Mouse (Mus musculus) embryo, embryonic 11 days (tissue): ENCODE data around the gene Clec2d.
"Not testable (repeated sequence)": the region's sequence is repeated elsewhere in the genome, so short reads cannot be mapped to it uniquely, and the experiment has no call there.

Experiments used
- DNase-seq: peaks from one replicate; pipeline ENCODE4 v3.0.0-alpha.2; 2015

Gene Clec2d

DNA sequence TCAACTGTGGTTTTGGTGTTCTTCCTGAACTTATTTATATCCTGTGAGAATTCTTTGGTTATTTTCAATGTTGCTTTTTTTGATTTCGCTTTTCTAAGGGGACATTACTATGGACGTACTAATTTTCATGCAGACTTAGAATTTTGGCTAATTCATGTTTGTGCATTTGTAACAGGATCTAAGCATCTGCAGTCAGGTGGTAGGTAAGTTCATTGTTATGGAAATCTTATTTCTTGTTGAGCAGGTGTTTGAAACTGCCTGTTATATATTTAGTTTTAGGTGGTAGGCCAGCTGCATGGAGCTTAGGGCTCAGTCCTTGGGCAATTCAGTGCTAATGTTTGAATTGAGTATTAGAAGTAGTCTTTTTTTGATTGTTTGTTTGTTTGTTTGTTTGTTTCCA is 13.0 kb downstream of the Clec2d start:
- DNase-seq = no peak

- not testable (repeated sequence) for DNase-seq
Measured at GRCm38 (mm10) chr6:129200066-129200465, 19.7 kb downstream of the Clec2d start.

GRCm38 (mm10) chr6:129202306-129202705 is 21.9 kb downstream of the Clec2d start:
- DNase-seq = no peak

GRCm38 (mm10) chr6:129204342-129204741 is 23.9 kb downstream of the Clec2d start:
- DNase-seq = no peak

GRCm38 (mm10) chr6:129204838-129205237 is 24.4 kb downstream of the Clec2d start:
- DNase-seq = no peak

DNA sequence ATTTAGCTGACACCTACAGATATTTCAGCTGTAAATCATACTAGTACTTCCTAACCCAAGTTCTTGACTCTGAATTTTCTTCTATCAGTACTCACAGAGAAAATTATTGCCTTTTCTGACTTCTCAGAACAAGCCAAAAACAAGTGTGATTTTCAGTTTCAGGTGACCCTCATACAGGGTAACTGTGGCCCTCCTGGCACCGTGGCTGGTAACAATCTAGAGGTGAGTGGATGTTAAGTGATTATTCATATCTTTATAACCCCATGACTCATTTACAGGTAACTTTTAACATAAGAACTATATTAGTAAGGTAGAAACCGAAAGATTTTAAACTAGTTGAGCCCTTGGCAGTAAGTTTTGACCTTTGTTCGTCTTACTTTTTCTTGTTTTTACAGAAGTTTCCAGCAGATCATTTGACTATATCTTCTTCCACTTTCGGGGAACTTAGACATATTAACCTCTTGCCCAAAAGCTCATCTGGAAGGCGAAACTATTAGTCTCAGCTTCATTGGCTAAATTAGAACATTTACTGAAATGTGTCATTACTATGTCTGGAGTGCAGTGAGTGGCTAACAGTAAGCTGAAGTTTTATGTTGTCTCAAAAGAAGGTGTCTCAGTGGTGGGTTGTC is 28.6 kb downstream of the Clec2d start:
- no peak for DNase-seq

DNA sequence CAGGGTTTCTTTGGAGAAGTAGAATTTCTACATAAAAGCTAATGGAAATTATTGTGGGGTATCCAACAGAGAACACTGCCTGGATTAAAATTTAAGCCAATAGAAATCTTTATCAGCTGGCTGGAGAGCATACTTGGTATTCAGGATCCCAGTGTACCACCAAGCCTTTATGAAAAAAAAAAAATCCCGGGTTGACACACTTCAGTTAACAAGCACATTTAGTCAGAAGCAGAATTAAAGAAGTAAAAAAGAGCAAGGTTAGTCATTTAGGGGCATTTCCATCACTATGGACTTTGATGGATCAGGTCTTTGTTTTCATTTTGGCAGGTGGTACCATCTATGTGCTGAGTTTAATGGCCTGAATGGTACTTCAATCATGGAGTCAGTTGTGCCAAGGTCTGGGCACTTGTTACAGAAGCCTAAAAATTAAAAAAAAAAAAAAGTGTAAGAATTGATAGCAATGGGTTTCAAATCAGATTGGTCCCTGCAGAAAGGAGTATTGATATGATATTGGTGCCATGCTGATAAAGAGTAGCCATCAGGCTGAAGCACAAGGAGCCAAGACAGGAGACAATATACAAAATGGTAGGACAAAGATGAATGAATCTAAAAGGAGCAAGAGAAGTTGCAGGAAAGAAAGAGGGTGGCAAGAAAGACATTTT is 29.5 kb downstream of the Clec2d start:
- DNase-seq = no peak

GRCm38 (mm10) chr6:129210447-129210790 is 30.0 kb downstream of the Clec2d start:
- DNase-seq = no peak

DNA sequence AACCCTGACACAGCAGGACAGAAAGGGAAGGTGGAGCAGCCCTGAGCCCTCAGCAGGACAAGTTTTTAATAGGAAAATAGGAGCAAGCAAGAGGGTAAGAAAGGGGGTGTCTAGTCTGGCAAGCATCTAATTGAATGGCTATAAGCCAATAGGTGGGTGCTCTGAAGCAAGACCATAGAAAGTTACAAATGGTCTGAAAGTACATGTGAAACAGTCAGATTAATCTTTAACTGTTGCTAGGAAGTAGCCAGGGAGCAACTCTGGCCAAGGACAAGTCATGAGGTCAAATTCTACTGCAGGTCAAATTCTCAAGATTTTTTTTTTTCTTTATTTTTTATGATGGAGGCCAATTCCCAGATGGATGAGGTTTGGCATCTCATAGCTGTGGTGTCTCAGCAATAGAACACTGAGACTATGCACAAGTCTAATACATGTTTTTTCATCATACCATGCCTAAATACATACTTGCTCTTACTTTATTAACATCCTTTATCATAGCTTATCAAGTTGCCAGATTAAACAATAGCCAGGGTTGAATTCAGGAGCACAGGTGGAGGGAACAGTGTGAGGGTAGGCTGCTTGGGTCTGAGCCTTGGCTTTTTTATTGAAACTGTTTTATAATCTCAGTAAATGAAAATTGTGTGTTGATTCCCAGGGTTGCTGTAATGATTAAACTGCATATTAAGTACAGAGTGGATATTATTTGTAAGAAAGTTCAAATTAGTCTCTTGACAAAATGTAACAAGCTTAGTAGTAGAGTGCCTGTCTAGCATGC is 32.2 kb downstream of the Clec2d start:
- DNase-seq = no peak

- no peak for DNase-seq
Measured at GRCm38 (mm10) chr6:129213497-129213896, 33.1 kb downstream of the Clec2d start.

DNA sequence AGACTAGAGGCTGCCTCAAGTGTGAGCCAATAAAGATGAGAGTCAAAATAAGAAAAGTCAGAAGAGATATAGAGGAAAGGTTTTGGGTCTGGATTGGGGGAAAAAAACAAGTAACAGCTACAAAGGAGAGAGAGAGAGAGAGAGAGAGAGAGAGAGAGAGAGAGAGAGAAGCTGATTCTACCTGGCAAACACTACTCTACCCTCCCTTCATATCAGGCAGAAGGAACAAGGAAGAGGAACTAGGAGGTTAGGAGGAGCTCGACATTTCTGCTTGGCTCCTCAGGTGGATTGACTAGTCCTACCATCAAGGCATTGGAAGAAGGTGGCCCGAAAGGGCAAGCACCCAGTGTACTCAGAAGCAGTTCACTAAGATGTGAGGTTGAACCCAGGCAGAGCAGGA is 33.8 kb downstream of the Clec2d start:
- no peak for DNase-seq

DNA sequence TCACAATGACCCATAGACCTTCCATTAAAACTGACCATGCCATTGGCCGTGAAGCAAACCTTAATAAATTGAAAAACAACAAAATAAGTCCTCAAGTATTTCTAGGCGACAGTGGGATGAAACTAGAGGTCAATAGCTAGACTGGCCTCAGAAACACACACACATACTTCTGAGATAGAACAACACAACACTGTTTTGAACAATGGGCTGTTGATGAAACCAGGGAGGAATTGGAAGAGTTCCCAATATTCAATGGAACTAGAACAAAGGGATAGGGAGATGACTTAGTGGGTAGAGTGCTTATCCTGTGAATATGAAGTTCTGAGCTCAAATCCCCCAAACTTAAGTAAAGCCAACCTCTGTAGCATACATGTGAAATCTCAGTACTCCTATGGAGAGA is 34.6 kb downstream of the Clec2d start:
- DNase-seq = no peak

DNA sequence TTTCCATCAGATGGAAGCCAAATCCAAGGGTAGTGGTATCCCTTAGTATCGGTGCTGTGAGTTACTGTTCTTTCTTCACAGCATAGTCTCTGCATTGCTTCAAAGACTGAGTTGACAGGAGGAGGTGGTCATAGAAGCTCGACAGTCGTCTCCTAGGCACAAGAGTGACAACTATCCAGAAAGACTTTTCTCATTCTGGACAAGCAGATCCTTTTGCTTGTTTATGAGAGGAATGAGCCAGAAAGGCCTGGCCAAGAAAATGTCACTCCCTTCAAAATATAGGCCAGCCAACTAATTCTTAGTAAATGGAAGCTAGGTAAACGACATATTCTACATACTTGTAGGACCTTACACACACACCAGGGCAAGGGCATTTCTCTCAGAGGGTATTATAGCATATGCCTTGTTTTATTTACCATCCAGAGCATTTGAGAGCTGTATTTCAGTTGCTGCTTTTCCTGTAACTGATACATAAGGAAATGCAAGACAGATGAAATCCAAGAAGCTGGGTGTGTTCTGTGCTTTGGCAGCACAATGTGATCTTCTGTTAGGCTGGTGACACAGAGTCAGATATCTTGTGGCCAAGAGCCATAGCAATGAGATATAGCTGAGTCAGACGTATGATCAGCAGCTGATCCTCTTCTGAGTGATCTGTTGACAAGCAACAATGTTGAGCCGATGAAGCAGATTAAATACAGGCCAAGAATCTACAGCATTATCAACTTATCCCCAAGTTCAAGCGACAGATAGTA is 35.6 kb downstream of the Clec2d start:
- no peak for DNase-seq

DNA sequence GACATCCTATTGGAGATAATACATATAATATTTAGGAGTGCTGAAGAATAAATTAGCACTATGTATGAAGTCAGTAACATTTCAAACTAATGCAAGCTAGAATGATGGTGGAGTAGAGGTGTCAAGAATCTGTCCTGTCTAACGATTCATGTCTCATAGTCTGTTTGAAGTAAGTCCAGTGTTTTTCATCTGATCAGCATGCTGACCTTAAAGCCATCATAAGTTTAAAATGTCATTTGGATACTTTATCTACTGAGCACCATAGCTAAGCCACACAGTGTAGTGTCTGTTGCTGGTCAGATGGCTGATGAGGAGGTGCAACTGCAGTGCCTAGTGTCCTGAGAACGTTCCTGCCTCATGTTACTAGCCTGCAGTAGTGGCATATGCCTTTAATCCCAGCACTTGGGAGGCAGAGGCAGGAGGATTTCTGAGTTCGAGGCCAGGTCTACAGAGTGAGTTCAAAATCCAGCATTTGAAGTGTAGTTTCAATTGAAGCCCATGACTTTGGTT is 36.4 kb downstream of the Clec2d start:
- DNase-seq = no peak

DNA sequence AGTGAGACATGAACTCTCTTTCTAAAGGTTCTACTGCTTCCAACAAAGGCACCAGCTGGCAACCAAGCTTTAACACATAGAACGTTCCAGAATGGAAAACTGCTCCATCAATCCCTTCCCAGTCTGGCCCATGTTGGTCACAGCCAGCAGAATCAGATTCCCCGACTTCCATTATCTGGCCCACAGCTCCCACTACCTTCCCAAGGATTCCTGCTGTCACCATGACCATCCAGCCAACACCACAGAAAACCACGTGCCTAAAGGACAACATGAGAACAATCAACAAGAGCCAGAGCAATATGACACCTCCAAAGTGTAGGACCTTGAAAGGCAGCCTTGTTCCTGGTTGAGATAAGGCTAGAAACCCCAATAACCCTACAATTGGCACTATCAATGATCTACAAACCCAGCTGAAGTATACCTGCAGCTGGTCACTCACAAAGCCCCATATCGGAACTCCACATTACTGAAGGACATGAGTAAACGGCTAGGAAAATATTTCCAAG is 37.8 kb downstream of the Clec2d start:
- no peak for DNase-seq

GRCm38 (mm10) chr6:129219897-129220517 is 39.6 kb downstream of the Clec2d start:
- DNase-seq = no peak

GRCm38 (mm10) chr6:129221053-129221452 is 40.6 kb downstream of the Clec2d start:
- DNase-seq = no peak

GRCm38 (mm10) chr6:129222188-129222800 is 41.9 kb downstream of the Clec2d start:
- DNase-seq = no peak

GRCm38 (mm10) chr6:129223611-129224010 is 43.2 kb downstream of the Clec2d start:
- DNase-seq = no peak

- DNase-seq = no peak
Measured at GRCm38 (mm10) chr6:129224090-129224489, 43.7 kb downstream of the Clec2d start.

DNA sequence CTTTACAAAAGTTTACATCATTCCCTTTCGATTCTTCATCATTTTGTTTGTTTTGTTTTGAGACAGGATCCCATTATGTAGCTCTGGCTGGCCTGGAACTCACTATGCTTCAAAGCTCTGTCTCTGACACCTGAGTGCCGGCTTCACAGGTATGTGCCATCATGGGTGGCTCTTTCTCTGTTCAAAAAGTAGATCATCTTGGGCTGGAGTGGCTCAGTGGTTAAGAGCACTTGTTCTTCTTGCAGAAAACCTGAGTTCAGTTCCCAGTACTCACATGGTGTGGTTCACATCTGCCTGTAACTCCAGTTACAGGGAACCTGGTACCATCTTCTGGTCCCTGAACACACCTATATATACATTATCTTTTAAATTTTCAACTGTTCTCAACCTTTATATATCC is 44.7 kb downstream of the Clec2d start:
- DNase-seq = no peak
